Mouse (Mus musculus): ENCODE measurements around the gene Drc3. TPM values are rescaled to one million over a fixed set of nuclear protein-coding genes. Genes with fewer than 3 reads are reported as not detected.

Drc3 gene
- polyA plus RNA-seq, 1 experiment from 2014 or later, result 11.2 TPM

DNA sequence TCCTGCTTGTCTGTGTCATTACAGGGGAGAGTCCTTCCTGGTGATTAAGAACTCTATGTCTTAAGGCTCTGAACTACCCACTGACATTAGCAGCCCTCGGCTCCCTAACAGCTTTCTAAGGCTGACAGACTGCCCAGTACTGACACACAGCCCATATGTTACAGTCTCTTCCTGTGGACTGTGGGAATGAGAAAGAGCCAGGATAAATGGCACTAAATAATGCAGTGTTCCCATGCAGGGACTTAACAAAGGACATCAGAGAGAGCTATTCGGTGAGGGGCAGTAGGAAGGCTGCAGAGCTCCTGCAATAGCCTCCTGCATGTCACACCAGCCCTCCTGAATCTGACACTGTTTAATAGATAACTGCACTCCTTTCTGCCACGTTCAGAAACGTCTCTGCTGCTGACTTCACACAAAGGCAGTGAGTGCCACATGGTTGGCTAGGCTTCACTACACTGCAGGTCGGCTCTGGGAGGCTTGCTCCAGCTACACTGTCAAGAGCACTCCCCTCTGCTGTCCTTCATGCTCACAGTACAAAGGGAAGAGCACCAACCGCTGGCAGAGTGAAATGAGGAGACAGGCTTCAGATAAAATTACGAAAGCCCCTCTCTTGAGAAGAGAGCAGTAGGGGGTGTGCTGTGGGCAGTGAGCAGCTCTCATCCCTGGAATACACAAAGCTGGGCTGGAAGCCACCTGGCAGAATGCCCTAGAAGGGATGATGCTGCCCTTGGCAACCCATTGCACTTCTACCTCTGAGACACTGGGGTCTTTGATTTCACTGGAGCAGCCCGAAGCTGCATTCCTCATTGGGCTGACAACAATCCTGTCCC is 41.9 kb upstream of the Drc3 start:
- H3K9me3 ChIP-seq (ENCODE audit: control insufficient read depth, low read length), result no peaks in the 10 kb centered on the region
- H3K4me2 ChIP-seq (ENCODE audit: low read depth, low read length), result peak overlapping the region; percentile 13; the same call in 1 of the 2 replicates
- peak overlapping the region; percentile 87 for H3K27ac ChIP-seq (ENCODE audit: low read length)
- peak; percentile 69 for ATAC-seq (ENCODE audit: low read depth)
- 6% methylated on average over 8 of the region's 8 CpGs for whole genome bisulfite sequencing
- H3K27me3 ChIP-seq (ENCODE audit: control insufficient read depth, insufficient read depth, low read depth, low read length), result no peaks in the 10 kb centered on the region
- H3K4me3 ChIP-seq (ENCODE audit: low read length), result no peak overlapping the region
- H3K9ac ChIP-seq (ENCODE audit: low read length), result peak overlapping the region; percentile 33; the same call in 1 of the 2 replicates
- H3K36me3 ChIP-seq (ENCODE audit: control insufficient read depth, insufficient read depth, low read length), result no peaks in the 10 kb centered on the region
- H3K4me1 ChIP-seq (replicated peaks; ENCODE audit: control insufficient read depth, insufficient read depth, low read length), result peaks cover 51% of the 10 kb centered on the region

DNA sequence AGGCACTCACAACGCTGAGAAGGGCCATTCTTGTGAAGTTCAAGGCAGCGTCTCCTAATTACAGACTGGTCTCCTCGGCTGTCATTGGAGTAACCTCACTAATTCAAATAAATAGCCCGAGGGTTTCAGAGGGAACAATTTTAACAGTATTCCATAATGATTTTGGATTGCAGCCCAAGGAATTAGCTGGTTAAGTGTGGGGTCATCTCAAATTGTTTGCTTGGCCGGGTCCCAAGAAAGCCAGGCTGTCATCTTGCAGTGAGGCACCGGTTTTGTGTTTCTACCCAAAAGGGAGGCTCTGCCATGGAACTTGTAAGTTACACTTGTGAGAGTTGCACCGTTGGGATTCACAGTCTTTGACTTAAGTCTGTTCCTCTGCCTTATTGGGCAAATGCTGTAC is 36.9 kb upstream of the Drc3 start:
- no peaks in the 10 kb centered on the region for H3K9me3 ChIP-seq (ENCODE audit: control insufficient read depth, low read length)
- WGBS, result 36% methylated on average over 7 of the region's 7 CpGs
- peaks cover 56% of the 10 kb centered on the region for H3K4me1 ChIP-seq (replicated peaks; ENCODE audit: control insufficient read depth, insufficient read depth, low read length)
- no peaks in the 10 kb centered on the region for H3K36me3 ChIP-seq (ENCODE audit: control insufficient read depth, insufficient read depth, low read length)
- no peak overlapping the region for H3K4me3 ChIP-seq (ENCODE audit: low read length)
- no peak overlapping the region for H3K4me2 ChIP-seq (ENCODE audit: low read depth, low read length)
- no peaks in the 10 kb centered on the region for H3K27me3 ChIP-seq (ENCODE audit: control insufficient read depth, insufficient read depth, low read depth, low read length)
- ATAC-seq (ENCODE audit: low read depth), result no peak
- H3K27ac ChIP-seq (ENCODE audit: low read length), result no peak overlapping the region
- H3K9ac ChIP-seq (ENCODE audit: low read length), result no peak overlapping the region

DNA sequence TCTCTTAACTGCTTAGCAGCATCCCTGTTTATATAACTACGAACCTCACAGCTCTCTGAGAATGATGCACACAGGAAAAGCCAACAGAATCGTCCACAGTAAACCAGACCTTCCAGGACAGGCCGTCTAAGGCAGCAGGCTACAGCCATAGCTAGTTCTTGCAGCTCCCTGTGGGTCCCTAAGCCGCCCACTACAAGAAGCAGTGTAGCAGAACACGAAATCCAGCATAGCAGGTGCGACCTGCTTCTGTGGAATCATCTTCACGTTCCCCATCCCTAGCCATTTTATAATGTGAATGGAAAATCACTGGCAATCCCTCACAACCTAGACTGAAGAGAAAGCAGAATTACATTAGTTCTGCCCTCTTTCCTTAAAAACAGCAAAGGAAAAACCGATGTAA is 36.2 kb upstream of the Drc3 start:
- Histone ChIP-seq H3K27ac (ENCODE audit: low read length) (no peak overlapping the region), H3K4me1 (replicated peaks; ENCODE audit: control insufficient read depth, insufficient read depth, low read length) (peaks cover 50% of the 10 kb centered on the region), H3K4me2 (ENCODE audit: low read depth, low read length) (no peak overlapping the region), H3K36me3 (ENCODE audit: control insufficient read depth, insufficient read depth, low read length) (no peaks in the 10 kb centered on the region), H3K9me3 (ENCODE audit: control insufficient read depth, low read length) (no peaks in the 10 kb centered on the region), H3K27me3 (ENCODE audit: control insufficient read depth, insufficient read depth, low read depth, low read length) (no peaks in the 10 kb centered on the region), H3K4me3 (ENCODE audit: low read length) (no peak overlapping the region), H3K9ac (ENCODE audit: low read length) (no peak overlapping the region)
- 63% methylated on average over 8 of the region's 8 CpGs for WGBS
- no peak for ATAC-seq (ENCODE audit: low read depth)

DNA sequence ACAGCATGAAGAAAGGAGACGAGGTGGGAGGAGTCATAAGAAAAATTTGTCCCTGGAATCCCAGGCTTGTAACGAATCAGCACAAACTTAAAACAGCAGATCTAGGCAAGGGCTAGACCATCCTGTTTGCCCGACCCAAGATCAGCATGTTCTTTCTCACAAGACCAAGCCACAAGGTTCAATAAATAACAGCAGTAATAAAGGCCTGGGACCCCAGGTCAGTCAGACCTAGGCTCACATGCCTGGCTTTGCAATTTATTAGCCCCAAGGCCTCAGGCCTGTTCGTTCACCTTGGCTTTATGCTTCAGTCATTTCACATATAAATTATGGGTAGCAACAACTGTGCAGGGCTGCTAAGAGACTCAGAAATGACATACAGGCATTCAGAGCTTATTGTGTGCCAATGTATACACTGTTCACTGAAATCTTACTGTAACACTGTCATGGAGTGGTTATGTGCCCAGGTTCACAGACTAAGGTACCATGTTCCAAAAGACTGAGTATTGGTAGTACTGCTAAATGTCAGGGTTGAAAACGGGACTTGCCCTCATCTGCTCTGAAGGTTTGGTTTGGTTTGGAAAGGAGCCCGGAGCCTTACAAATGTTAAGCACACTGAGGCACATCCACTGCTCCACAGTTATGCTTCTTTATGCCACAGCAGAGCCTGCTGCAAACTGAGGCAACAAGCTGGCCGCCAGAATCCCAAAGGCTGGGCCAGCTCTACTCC is 35.6 kb upstream of the Drc3 start:
- Histone ChIP-seq H3K4me1 (replicated peaks; ENCODE audit: control insufficient read depth, insufficient read depth, low read length) (peaks cover 47% of the 10 kb centered on the region), H3K4me2 (ENCODE audit: low read depth, low read length) (no peak overlapping the region), H3K27me3 (ENCODE audit: control insufficient read depth, insufficient read depth, low read depth, low read length) (no peaks in the 10 kb centered on the region), H3K27ac (ENCODE audit: low read length) (no peak overlapping the region), H3K9me3 (ENCODE audit: control insufficient read depth, low read length) (no peaks in the 10 kb centered on the region), H3K9ac (ENCODE audit: low read length) (peak overlapping the region; percentile 45; the same call in 1 of the 2 replicates), H3K36me3 (ENCODE audit: control insufficient read depth, insufficient read depth, low read length) (no peaks in the 10 kb centered on the region), H3K4me3 (ENCODE audit: low read length) (no peak overlapping the region)
- WGBS, result 61% methylated on average over 7 of the region's 7 CpGs
- no peak for ATAC-seq (ENCODE audit: low read depth)

DNA sequence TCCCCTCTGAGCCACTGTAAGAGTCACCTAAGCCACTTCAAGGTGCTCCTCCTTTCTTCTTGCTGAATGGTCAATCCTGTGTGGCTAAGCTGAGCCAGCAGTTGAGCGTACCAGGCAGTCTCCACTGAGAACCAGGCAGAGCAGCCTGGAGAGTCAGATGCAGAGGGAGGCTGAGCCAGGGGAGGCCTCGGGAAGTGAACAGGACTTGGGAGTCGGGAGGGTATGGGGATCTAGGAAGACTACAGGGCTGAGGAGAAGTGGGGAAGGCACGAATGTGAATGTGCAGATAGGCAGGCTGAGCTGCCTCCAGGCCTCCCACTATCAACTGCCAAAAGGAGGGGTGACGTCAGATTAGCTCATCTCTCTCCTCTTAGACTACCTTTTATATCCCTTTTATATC is 34.4 kb upstream of the Drc3 start:
- Histone ChIP-seq H3K4me2 (ENCODE audit: low read depth, low read length) (no peak overlapping the region), H3K36me3 (ENCODE audit: control insufficient read depth, insufficient read depth, low read length) (no peaks in the 10 kb centered on the region), H3K4me1 (replicated peaks; ENCODE audit: control insufficient read depth, insufficient read depth, low read length) (peaks cover 47% of the 10 kb centered on the region), H3K27ac (ENCODE audit: low read length) (peak overlapping the region; percentile 38; the same call in 1 of the 2 replicates), H3K27me3 (ENCODE audit: control insufficient read depth, insufficient read depth, low read depth, low read length) (no peaks in the 10 kb centered on the region), H3K9ac (ENCODE audit: low read length) (no peak overlapping the region), H3K9me3 (ENCODE audit: control insufficient read depth, low read length) (no peaks in the 10 kb centered on the region), H3K4me3 (ENCODE audit: low read length) (no peak overlapping the region)
- 51% methylated on average over 5 of the region's 5 CpGs for WGBS
- no peak for ATAC-seq (ENCODE audit: low read depth)

DNA sequence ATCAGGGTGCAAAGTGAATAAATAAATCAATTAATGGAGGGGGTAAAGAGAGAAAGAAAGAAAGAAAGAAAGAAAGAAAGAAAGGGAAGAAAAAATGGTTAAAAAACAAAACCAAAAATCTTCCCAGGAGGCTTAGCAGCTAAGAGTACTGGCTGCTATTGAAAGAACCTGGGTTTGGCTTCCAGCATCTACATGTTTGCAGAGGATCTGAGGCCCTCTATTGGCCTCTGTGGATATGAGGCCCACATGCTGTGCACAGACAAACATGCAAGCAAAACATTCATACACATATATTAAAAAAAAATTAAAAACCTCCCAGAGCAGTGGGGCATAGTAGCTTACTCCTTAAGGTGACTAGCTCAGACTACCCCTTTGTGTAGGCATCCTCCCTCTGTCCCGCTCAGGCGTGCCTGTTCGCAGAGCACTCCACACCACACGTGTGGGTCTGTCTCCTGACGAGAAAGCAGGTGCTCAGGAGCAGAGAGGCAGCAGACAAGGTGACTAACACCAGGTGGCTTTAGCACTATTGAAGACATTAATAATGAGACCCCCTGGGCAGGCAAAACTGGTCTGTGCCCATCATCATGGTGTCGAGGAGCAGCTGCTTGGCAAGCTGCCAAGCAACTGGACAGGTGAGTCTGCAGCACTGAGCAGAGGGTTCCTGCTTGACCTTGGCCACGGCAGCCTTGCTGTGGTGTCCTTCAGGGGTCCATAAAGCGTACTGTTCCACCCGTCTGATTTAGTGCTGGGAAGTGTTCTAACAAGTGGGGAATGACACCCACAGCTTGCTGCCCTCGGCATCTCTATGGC is 33.7 kb upstream of the Drc3 start:
- 0 out of 2 replicates have a peak, but pooled peaks have one; percentile 34 for ATAC-seq (ENCODE audit: low read depth)
- H3K27ac ChIP-seq (ENCODE audit: low read length), result peak overlapping the region; percentile 24; the same call in 1 of the 2 replicates
- 54% methylated on average over 10 of the region's 10 CpGs for WGBS
- H3K9me3 ChIP-seq (ENCODE audit: control insufficient read depth, low read length), result no peaks in the 10 kb centered on the region
- peaks cover 47% of the 10 kb centered on the region for H3K4me1 ChIP-seq (replicated peaks; ENCODE audit: control insufficient read depth, insufficient read depth, low read length)
- no peak overlapping the region for H3K4me2 ChIP-seq (ENCODE audit: low read depth, low read length)
- H3K36me3 ChIP-seq (ENCODE audit: control insufficient read depth, insufficient read depth, low read length), result no peaks in the 10 kb centered on the region
- H3K9ac ChIP-seq (ENCODE audit: low read length), result no peak overlapping the region
- H3K4me3 ChIP-seq (ENCODE audit: low read length), result no peak overlapping the region
- no peaks in the 10 kb centered on the region for H3K27me3 ChIP-seq (ENCODE audit: control insufficient read depth, insufficient read depth, low read depth, low read length)

DNA sequence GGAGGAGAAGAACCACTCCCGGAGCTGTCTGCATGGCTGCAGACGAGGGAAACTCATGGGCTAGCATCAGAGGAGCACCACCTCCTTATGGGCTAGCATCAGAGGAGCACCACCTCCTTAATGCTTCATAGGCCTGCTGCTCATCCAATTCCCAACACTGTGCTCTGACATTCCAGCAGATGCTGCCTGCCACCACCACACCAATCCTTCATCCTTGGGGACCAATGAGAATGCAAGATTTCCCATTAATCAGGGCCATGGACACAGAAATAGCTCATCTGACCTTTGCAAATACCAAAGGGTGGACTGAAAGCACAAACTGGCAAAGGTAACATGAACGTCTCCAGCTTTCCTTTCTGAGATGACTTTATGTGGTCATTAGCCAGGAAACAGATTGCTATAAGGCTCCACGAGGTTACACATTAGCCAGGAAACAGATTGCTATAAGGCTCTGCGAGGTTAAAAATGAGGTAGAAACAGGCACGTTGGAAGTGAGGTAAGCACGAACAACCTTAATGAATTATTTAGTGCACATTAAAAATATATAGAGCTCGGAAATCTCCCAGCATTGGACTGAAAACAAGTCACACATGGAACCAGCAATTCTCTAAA is 32.6 kb upstream of the Drc3 start:
- H3K27me3 ChIP-seq (ENCODE audit: control insufficient read depth, insufficient read depth, low read depth, low read length), result no peaks in the 10 kb centered on the region
- H3K4me1 ChIP-seq (replicated peaks; ENCODE audit: control insufficient read depth, insufficient read depth, low read length), result peaks cover 47% of the 10 kb centered on the region
- no peak for ATAC-seq (ENCODE audit: low read depth)
- H3K4me3 ChIP-seq (ENCODE audit: low read length), result no peak overlapping the region
- H3K9ac ChIP-seq (ENCODE audit: low read length), result no peak overlapping the region
- no peaks in the 10 kb centered on the region for H3K36me3 ChIP-seq (ENCODE audit: control insufficient read depth, insufficient read depth, low read length)
- H3K27ac ChIP-seq (ENCODE audit: low read length), result peak overlapping the region; percentile 73
- no peaks in the 10 kb centered on the region for H3K9me3 ChIP-seq (ENCODE audit: control insufficient read depth, low read length)
- WGBS, result 40% methylated on average over 8 of the region's 8 CpGs
- H3K4me2 ChIP-seq (ENCODE audit: low read depth, low read length), result no peak overlapping the region

DNA sequence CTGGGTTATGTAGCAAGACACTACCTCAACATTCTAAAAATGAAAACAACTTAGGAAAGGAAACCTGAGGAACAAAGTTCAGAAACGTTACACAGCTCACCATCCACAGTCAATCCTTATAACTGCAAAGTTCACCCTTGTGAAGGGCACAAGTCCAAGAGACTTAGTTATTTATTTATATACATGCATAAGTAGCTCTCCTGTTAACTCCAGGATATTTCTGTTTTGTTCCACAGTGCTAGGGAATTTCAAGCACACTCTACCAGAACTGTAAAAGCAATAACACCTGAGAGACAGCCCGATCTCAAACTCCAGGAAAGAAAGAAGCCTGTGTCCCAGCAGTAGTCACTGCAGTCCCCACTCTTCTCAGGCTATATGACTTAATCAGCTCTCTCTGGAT is 31.7 kb upstream of the Drc3 start:
- Histone ChIP-seq H3K36me3 (ENCODE audit: control insufficient read depth, insufficient read depth, low read length) (no peaks in the 10 kb centered on the region), H3K4me2 (ENCODE audit: low read depth, low read length) (0 out of 2 replicates have a peak overlapping the region, but pooled peaks have one; percentile 3), H3K4me1 (replicated peaks; ENCODE audit: control insufficient read depth, insufficient read depth, low read length) (peaks cover 41% of the 10 kb centered on the region), H3K27me3 (ENCODE audit: control insufficient read depth, insufficient read depth, low read depth, low read length) (no peaks in the 10 kb centered on the region), H3K27ac (ENCODE audit: low read length) (peak overlapping the region; percentile 73), H3K9ac (ENCODE audit: low read length) (no peak overlapping the region; the same call in 1 of the 2 replicates), H3K9me3 (ENCODE audit: control insufficient read depth, low read length) (no peaks in the 10 kb centered on the region), H3K4me3 (ENCODE audit: low read length) (no peak overlapping the region)
- 46% methylated on average over 2 of the region's 2 CpGs for WGBS
- ATAC-seq (ENCODE audit: low read depth), result peak; percentile 56
